Mouse (Mus musculus): ENCODE results near the gene Pop7. TPM values are rescaled to one million over a fixed set of nuclear protein-coding genes. Genes with fewer than 3 reads are reported as not detected.

The Pop7 gene
- polyA plus RNA-seq, 1 experiment from 2014 or later, result 77.7 TPM

- Histone ChIP-seq H3K9me3 (no peaks in the 10 kb centered on the region), H3K4me1 (no peaks in the 10 kb centered on the region), H3K4me2 (no peak within 1 kb of the TSS), H3K36me3 (replicated peaks) (no peaks in the 10 kb centered on the region), H3K27ac (no peak within 1 kb of the TSS), H3K9ac (no peak within 1 kb of the TSS), H3K27me3 (replicated peaks) (no peaks in the 10 kb centered on the region), H3K4me3 (no peak within 1 kb of the TSS)
- ATAC-seq (replicated peaks), result no peak
- 91% methylated on average over 5 of the region's 5 CpGs for WGBS
These were observed 25.4 kb downstream of the Pop7 start, which contains the start of gene Zan for GRCm38 (mm10) chr5:137476964-137477363. Gene Zan, minus strand, starts transcription at chr5:137477064.

- H3K9me3 ChIP-seq, result no peaks in the 10 kb centered on the region
- no peak overlapping the region for H3K27ac ChIP-seq
- no peak overlapping the region for H3K4me2 ChIP-seq
- no peaks in the 10 kb centered on the region for H3K36me3 ChIP-seq (replicated peaks)
- ATAC-seq (replicated peaks), result no peak
- H3K9ac ChIP-seq, result no peak overlapping the region
- H3K4me3 ChIP-seq, result no peak overlapping the region
- no peaks in the 10 kb centered on the region for H3K27me3 ChIP-seq (replicated peaks)
- H3K4me1 ChIP-seq, result no peaks in the 10 kb centered on the region
- 19% methylated on average over 2 of the region's 2 CpGs for WGBS
These were observed 28.0 kb downstream of the Pop7 start for GRCm38 (mm10) chr5:137474351-137474750.

- Histone ChIP-seq H3K9ac (no peak overlapping the region), H3K27me3 (replicated peaks) (no peaks in the 10 kb centered on the region), H3K36me3 (replicated peaks) (no peaks in the 10 kb centered on the region), H3K27ac (no peak overlapping the region), H3K4me2 (no peak overlapping the region), H3K9me3 (no peaks in the 10 kb centered on the region), H3K4me1 (no peaks in the 10 kb centered on the region), H3K4me3 (no peak overlapping the region)
- 64% methylated on average over 5 of the region's 5 CpGs for WGBS
- no peak for ATAC-seq (replicated peaks)
These were observed 29.9 kb downstream of the Pop7 start for GRCm38 (mm10) chr5:137472252-137472904.

- ATAC-seq (replicated peaks), result no peak
- Histone ChIP-seq H3K4me3 (no peak overlapping the region), H3K9me3 (no peaks in the 10 kb centered on the region), H3K9ac (no peak overlapping the region), H3K27ac (no peak overlapping the region), H3K4me1 (no peaks in the 10 kb centered on the region), H3K27me3 (replicated peaks) (no peaks in the 10 kb centered on the region), H3K4me2 (no peak overlapping the region), H3K36me3 (replicated peaks) (no peaks in the 10 kb centered on the region)
- 93% methylated on average over 6 of the region's 6 CpGs for WGBS
These were observed 35.4 kb downstream of the Pop7 start for GRCm38 (mm10) chr5:137466946-137467345.

GRCm38 (mm10) chr5:137465049-137465448, 37.3 kb downstream of the Pop7 start:
- no peak overlapping the region for H3K4me3 ChIP-seq
- H3K9ac ChIP-seq, result no peak overlapping the region
- H3K9me3 ChIP-seq, result no peaks in the 10 kb centered on the region
- H3K4me1 ChIP-seq, result no peaks in the 10 kb centered on the region
- no peak overlapping the region for H3K27ac ChIP-seq
- H3K36me3 ChIP-seq (replicated peaks), result no peaks in the 10 kb centered on the region
- no peak overlapping the region for H3K4me2 ChIP-seq
- 47% methylated on average over 3 of the region's 3 CpGs for WGBS
- H3K27me3 ChIP-seq (replicated peaks), result no peaks in the 10 kb centered on the region
- no peak for ATAC-seq (replicated peaks)

GRCm38 (mm10) chr5:137455866-137456591, 46.3 kb downstream of the Pop7 start:
- no peaks in the 10 kb centered on the region for H3K9me3 ChIP-seq
- no peaks in the 10 kb centered on the region for H3K36me3 ChIP-seq (replicated peaks)

GRCm38 (mm10) chr5:137455206-137455605, 47.1 kb downstream of the Pop7 start:
- no peak overlapping the region for H3K4me3 ChIP-seq

More at GRCm38 (mm10) chr5:137455866-137456591, 46.3 kb downstream of the Pop7 start:
- Histone ChIP-seq H3K4me1 (no peaks in the 10 kb centered on the region), H3K4me3 (no peak overlapping the region), H3K27me3 (replicated peaks) (no peaks in the 10 kb centered on the region), H3K4me2 (no peak overlapping the region), H3K27ac (no peak overlapping the region), H3K9ac (no peak overlapping the region)
- no peak for ATAC-seq (replicated peaks)
- WGBS, result 78% methylated on average over 7 of the region's 7 CpGs

More at GRCm38 (mm10) chr5:137455206-137455605, 47.1 kb downstream of the Pop7 start:
- WGBS, result 89% methylated on average over 6 of the region's 6 CpGs
- no peak overlapping the region for H3K27ac ChIP-seq
- no peaks in the 10 kb centered on the region for H3K27me3 ChIP-seq (replicated peaks)
- no peak for ATAC-seq (replicated peaks)
- no peak overlapping the region for H3K4me2 ChIP-seq
- no peaks in the 10 kb centered on the region for H3K4me1 ChIP-seq
- H3K9me3 ChIP-seq, result no peaks in the 10 kb centered on the region
- H3K36me3 ChIP-seq (replicated peaks), result no peaks in the 10 kb centered on the region
- H3K9ac ChIP-seq, result no peak overlapping the region

Small RNAs within 50 kb of the gene (microRNA-seq; reads per million reads assigned to microRNA genes)
- 1.5 reads per million for gene Mir6418

Other genes starting within 250 kb of the Pop7 start
- 39.8 and 45.6 TPM in 2 replicates for gene Ache, start 215.0 kb downstream of the Pop7 start, polyA plus RNA-seq (2015; fragmentation: Nextera tagmentation; extraction: Ambion mirVana)
- 18.2 and 18.7 TPM in 2 replicates for gene Ufsp1, start 207.9 kb downstream of the Pop7 start, polyA plus RNA-seq (2015; fragmentation: Nextera tagmentation; extraction: Ambion mirVana)
- gene Srrt, start 194.8 kb downstream of the Pop7 start, polyA plus RNA-seq (2015; fragmentation: Nextera tagmentation; extraction: Ambion mirVana), result 106 and 107 TPM in 2 replicates
- gene Trip6, start 188.1 kb downstream of the Pop7 start, polyA plus RNA-seq (2015; fragmentation: Nextera tagmentation; extraction: Ambion mirVana), result 14.7 and 19.1 TPM in 2 replicates
- 27.7 and 29.5 TPM in 2 replicates for gene Slc12a9, start 168.9 kb downstream of the Pop7 start, polyA plus RNA-seq (2015; fragmentation: Nextera tagmentation; extraction: Ambion mirVana)
- gene Ephb4, start 152.4 kb downstream of the Pop7 start, polyA plus RNA-seq (2015; fragmentation: Nextera tagmentation; extraction: Ambion mirVana), result 6.8 and 8.7 TPM in 2 replicates
- gene Zan, start 25.5 kb downstream of the Pop7 start, polyA plus RNA-seq (2015; fragmentation: Nextera tagmentation; extraction: Ambion mirVana), result 0.50 and 0.51 TPM in 2 replicates
- 20.2 and 23.5 TPM in 2 replicates for gene Gigyf1, start 16.0 kb upstream of the Pop7 start, polyA plus RNA-seq (2015; fragmentation: Nextera tagmentation; extraction: Ambion mirVana)
- not detected in 2 replicates for gene Epo, start 30.7 kb upstream of the Pop7 start, polyA plus RNA-seq (2015; fragmentation: Nextera tagmentation; extraction: Ambion mirVana)
- 525 and 570 TPM in 2 replicates for gene Gnb2, start 31.0 kb upstream of the Pop7 start, polyA plus RNA-seq (2015; fragmentation: Nextera tagmentation; extraction: Ambion mirVana)
- 339 and 342 TPM in 2 replicates for gene Actl6b, start 51.0 kb upstream of the Pop7 start, polyA plus RNA-seq (2015; fragmentation: Nextera tagmentation; extraction: Ambion mirVana)
- gene Tfr2, start 67.3 kb upstream of the Pop7 start, polyA plus RNA-seq (2015; fragmentation: Nextera tagmentation; extraction: Ambion mirVana), result 6.2 and 7.9 TPM in 2 replicates
- gene Mospd3, start 98.5 kb upstream of the Pop7 start, polyA plus RNA-seq (2015; fragmentation: Nextera tagmentation; extraction: Ambion mirVana), result 66.9 and 68.2 TPM in 2 replicates
- 15.1 and 16.7 TPM in 2 replicates for gene Pcolce, start 111.3 kb upstream of the Pop7 start, polyA plus RNA-seq (2015; fragmentation: Nextera tagmentation; extraction: Ambion mirVana)
- gene Fbxo24, start 126.5 kb upstream of the Pop7 start, polyA plus RNA-seq (2015; fragmentation: Nextera tagmentation; extraction: Ambion mirVana), result 0.13 and 0.17 TPM in 2 replicates
- gene Lrch4, start 126.6 kb upstream of the Pop7 start, polyA plus RNA-seq (2015; fragmentation: Nextera tagmentation; extraction: Ambion mirVana), result 18.8 and 19.1 TPM in 2 replicates
- 11.3 and 11.8 TPM in 2 replicates for gene Gm20605, start 126.7 kb upstream of the Pop7 start, polyA plus RNA-seq (2015; fragmentation: Nextera tagmentation; extraction: Ambion mirVana)
- gene Sap25, start 138.8 kb upstream of the Pop7 start, polyA plus RNA-seq (2015; fragmentation: Nextera tagmentation; extraction: Ambion mirVana), result 4.8 and 6.8 TPM in 2 replicates
- 0.09 and 0.17 TPM in 2 replicates for gene Irs3, start 143.2 kb upstream of the Pop7 start, polyA plus RNA-seq (2015; fragmentation: Nextera tagmentation; extraction: Ambion mirVana)
- 17.0 and 18.3 TPM in 2 replicates for gene Agfg2, start 182.2 kb upstream of the Pop7 start, polyA plus RNA-seq (2015; fragmentation: Nextera tagmentation; extraction: Ambion mirVana)
- 58.6 and 61.2 TPM in 2 replicates for gene Nyap1, start 239.1 kb upstream of the Pop7 start, polyA plus RNA-seq (2015; fragmentation: Nextera tagmentation; extraction: Ambion mirVana)
- gene Tsc22d4, start 243.2 kb upstream of the Pop7 start, polyA plus RNA-seq (2015; fragmentation: Nextera tagmentation; extraction: Ambion mirVana), result 58.0 and 59.8 TPM in 2 replicates

Measured in midbrain, embryonic 15.5 days (tissue).